Mouse (Mus musculus) cortical plate, adult 2 months (tissue): ENCODE measurements around the gene Phgr1.

Experiments
- CTCF ChIP-seq: fragments of 200-500 bp; IDR thresholded peaks from 2 replicates; pipeline ENCODE4 v1.5.1; 2011; ENCODE audit warnings: mild to moderate bottlenecking, control low read depth, low read length; ENCODE audit not compliant: insufficient read depth; ENCODE audit errors: extremely low read depth
- POLR2A ChIP-seq: fragments of 200-500 bp; IDR thresholded peaks from 2 replicates; pipeline ENCODE4 v1.6.1; 2011; ENCODE audit warnings: mild to moderate bottlenecking, low read length, control low read depth; ENCODE audit not compliant: insufficient read depth; ENCODE audit errors: extremely low read depth

GRCm38 (mm10) chr2:118729816-118730621 is 42.5 kb upstream of the Phgr1 start:
- TF ChIP-seq CTCF (no peak), POLR2A (no peak)
